Mouse (Mus musculus) midbrain, embryonic 15.5 days (tissue): ENCODE data around the gene Qrfpr. TPM values are rescaled to one million over a fixed set of nuclear protein-coding genes. Genes with fewer than 3 reads are reported as not detected.
A peak's percentile ranks its signal among the peaks of the same experiment; 100 is the strongest.

Source experiments
- ATAC-seq: fragments of 200-750 bp; cut with Nextera tagmentation; replicated peaks from 2 replicates; pipeline ENCODE4 v1.8.0; 2017; ENCODE audit warnings: moderate TSS enrichment
- H3K27ac ChIP-seq: fragments of 300-500 bp; sonication (generic); 2 replicates; pipeline ENCODE4 v1.5.1; 2015; ENCODE audit warnings: mild to moderate bottlenecking, inconsistent platforms
- H3K27me3 ChIP-seq: fragments of 300-500 bp; sonication (generic); replicated peaks from 2 replicates; pipeline ENCODE4 v1.6.1; 2015; ENCODE audit warnings: inconsistent platforms
- H3K36me3 ChIP-seq: fragments of 300-500 bp; sonication (generic); replicated peaks from 2 replicates; pipeline ENCODE4 v1.6.1; 2015; ENCODE audit warnings: inconsistent platforms
- H3K4me1 ChIP-seq: fragments of 300-500 bp; sonication (generic); 2 replicates; pipeline ENCODE4 v1.6.1; 2015; ENCODE audit warnings: inconsistent platforms
- H3K4me2 ChIP-seq: fragments of 300-500 bp; sonication (generic); 2 replicates; pipeline ENCODE4 v1.6.1; 2015; ENCODE audit warnings: inconsistent platforms, mild to moderate bottlenecking, moderate library complexity
- H3K4me3 ChIP-seq: fragments of 300-500 bp; sonication (generic); 2 replicates; pipeline ENCODE4 v1.5.1; 2015; ENCODE audit warnings: mild to moderate bottlenecking, inconsistent platforms
- H3K9ac ChIP-seq: fragments of 300-500 bp; sonication (generic); 2 replicates; pipeline ENCODE4 v1.6.1; 2015; ENCODE audit warnings: mild to moderate bottlenecking, inconsistent platforms
- H3K9me3 ChIP-seq: fragments of 300-500 bp; sonication (generic); 2 replicates; pipeline ENCODE4 v1.6.1; 2016; ENCODE audit warnings: inconsistent platforms
- WGBS: fragments of 180-500 bp; shearing (Covaris S2); methylation state at CpG from one replicate; pipeline ENCODE4 v1.1.7; 2015; ENCODE audit warnings: mixed read lengths; 5-methylcytosine and 5-hydroxymethylcytosine counted together
- polyA plus RNA-seq: library from polyadenylated mRNA; unstranded; fragments of >200 nt; fragmentation: Nextera tagmentation; extraction: Ambion mirVana; gene quantifications from 2 replicates; pipeline ENCODE4 v1.2.1, GENCODE M21; 2015

Qrfpr gene
- polyA plus RNA-seq, 1 experiment from 2014 or later = 1.7 TPM

DNA sequence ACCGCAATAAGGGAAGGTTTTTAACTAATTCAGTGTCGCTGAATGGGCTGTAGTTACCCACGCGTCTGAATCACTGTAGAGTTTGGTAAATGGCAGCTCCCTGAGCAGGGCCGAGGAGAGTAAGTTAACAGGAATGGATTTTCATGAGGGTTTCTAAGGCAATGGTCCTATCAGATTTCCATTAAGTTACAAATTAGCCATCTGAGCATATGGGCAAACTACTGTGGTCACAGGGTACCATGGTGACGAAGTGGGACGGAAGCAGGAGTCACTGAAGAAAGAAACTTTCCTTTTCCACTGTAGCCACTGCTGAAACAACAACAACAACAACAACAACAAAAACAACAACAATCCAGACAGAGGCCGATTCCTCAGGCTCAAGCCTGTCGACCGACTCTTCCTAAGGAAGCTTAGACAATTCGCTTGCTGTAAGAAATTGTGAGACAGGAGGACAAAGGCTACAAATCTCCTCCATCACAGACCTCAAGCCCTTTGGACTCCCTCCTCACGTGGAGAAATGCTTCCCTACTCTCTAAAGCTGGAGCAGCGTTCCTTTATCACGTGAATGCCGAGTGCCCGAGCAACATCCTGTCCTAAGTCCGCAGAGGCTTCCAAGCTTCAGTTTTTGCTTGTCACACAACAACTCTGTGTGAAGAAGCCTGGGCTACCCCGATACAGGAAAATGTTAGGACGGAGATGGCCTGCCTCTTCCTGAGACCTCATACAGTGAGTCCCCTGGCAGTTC, 14.4 kb downstream of the Qrfpr start:
- Histone ChIP-seq H3K4me3 (no peak overlapping the region), H3K27me3 (no peaks in the 10 kb centered on the region), H3K4me2 (no peak overlapping the region), H3K36me3 (no peaks in the 10 kb centered on the region), H3K9ac (no peak overlapping the region), H3K9me3 (no peaks in the 10 kb centered on the region), H3K27ac (no peak overlapping the region), H3K4me1 (no peaks in the 10 kb centered on the region)
- 73% methylated on average over 19 of the region's 19 CpGs for WGBS
- ATAC-seq = no peak

DNA sequence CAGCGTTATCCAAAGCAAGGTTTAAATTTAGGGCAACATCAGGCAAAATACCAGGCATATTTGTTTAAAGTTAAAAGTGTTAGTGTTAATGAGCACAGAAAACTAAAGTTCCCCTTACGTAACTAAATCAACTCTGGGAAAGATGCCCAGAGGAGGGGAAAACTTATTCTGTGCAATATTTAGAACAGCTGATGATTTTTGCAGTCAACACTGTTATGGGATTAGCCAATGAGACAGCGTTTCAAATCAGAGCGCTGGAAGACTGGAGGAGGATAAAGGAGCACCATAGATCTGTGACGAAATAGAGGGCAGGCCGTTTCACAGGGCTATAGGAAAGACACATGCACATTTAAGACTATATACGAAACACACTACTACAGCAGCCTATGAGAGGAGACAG, 19.2 kb downstream of the Qrfpr start:
- Histone ChIP-seq H3K4me2 (no peak overlapping the region), H3K9ac (no peak overlapping the region), H3K27me3 (no peaks in the 10 kb centered on the region), H3K4me3 (no peak overlapping the region), H3K36me3 (no peaks in the 10 kb centered on the region), H3K4me1 (no peaks in the 10 kb centered on the region), H3K9me3 (no peaks in the 10 kb centered on the region), H3K27ac (no peak overlapping the region)
- 76% methylated on average over 7 of the region's 7 CpGs for WGBS
- ATAC-seq = no peak

DNA sequence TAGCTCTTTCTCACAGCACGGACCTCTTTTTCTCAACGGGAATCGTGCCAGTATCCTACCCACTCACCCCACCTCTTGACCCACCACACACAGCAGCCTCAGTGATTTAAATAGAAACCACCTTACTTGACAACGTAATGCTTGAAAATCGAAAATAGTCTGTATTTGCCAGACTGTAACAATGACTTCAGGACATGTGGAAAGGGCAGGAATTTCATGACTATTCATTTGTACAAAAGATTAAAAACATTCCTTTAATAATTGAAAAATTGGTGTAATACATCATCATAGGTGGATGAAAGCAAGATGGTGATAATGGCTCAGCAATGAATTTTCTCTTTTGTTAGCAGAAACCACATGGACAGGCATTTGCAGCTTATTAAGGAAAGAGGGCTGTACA, 21.0 kb downstream of the Qrfpr start:
- Histone ChIP-seq H3K9me3 (no peaks in the 10 kb centered on the region), H3K27me3 (no peaks in the 10 kb centered on the region), H3K36me3 (no peaks in the 10 kb centered on the region), H3K4me3 (no peak overlapping the region), H3K4me1 (no peaks in the 10 kb centered on the region), H3K9ac (no peak overlapping the region), H3K4me2 (no peak overlapping the region), H3K27ac (no peak overlapping the region)
- no peak for ATAC-seq
- 56% methylated on average over 5 of the region's 5 CpGs for WGBS

DNA sequence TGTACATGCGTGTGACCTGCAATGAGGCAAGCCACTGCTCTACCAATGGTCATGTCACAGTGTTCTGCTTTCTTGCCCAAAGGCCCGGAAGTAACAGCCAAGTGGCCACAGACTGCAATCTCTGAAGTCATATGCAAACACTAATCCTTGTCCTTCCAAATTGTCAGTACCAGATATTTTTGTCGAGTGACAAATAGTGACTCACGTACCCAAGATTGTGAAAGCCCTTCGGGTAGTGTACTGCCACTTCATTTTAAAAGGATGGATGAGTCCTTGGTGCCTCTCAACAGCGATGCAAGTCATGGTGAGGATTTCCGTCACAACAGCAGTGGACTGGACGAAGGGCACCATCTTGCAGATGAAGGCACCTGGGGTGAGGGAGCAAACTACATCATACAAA, 32.9 kb downstream of the Qrfpr start:
- 93% methylated on average over 8 of the region's 8 CpGs for WGBS
- Histone ChIP-seq H3K27ac (no peak overlapping the region), H3K4me2 (no peak overlapping the region), H3K36me3 (no peaks in the 10 kb centered on the region), H3K4me3 (no peak overlapping the region), H3K4me1 (no peaks in the 10 kb centered on the region), H3K9ac (no peak overlapping the region), H3K27me3 (no peaks in the 10 kb centered on the region), H3K9me3 (no peaks in the 10 kb centered on the region)
- ATAC-seq = no peak

DNA sequence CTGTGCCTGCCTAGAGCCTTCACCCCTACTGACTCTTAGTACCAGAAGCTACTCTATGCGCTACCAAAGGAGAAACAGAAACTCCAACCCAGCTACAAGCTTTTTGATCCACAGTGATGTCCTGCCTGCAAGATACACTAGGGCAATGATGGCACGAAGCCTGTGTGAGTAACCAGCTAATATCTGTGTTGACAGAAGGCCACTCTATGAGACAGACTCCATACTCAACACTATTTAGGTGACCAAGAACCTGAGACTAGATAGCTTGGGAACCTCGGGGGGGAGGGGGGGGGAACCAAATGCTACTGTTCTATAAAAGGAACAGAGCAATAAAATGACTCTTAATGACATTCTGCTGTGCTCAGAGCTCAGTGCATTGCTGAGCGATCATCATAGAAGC, 35.6 kb downstream of the Qrfpr start:
- Histone ChIP-seq H3K27me3 (no peaks in the 10 kb centered on the region), H3K4me3 (no peak overlapping the region), H3K4me2 (no peak overlapping the region), H3K9ac (no peak overlapping the region), H3K36me3 (no peaks in the 10 kb centered on the region), H3K9me3 (no peaks in the 10 kb centered on the region), H3K27ac (no peak overlapping the region), H3K4me1 (no peaks in the 10 kb centered on the region)
- 87% methylated on average over 4 of the region's 4 CpGs for WGBS
- ATAC-seq = no peak

DNA sequence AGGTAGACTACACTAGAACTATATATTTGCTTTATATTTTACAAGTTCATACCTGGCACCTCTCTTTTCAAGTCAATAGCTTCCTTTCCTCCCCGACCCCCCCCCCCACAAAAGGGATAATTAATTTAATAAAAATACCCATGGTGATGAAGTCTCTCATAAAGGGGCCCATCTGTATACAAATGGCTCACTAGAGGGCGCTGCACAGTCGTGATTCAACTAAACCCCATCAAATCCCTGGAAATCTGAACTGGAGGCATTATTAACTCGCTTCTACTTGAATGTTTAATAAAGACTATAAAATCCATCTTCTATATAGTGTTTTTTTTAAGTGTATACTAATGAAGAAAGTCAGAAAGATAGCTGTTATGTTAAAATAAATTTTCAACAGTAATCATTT, 40.6 kb downstream of the Qrfpr start:
- ATAC-seq = no peak

DNA sequence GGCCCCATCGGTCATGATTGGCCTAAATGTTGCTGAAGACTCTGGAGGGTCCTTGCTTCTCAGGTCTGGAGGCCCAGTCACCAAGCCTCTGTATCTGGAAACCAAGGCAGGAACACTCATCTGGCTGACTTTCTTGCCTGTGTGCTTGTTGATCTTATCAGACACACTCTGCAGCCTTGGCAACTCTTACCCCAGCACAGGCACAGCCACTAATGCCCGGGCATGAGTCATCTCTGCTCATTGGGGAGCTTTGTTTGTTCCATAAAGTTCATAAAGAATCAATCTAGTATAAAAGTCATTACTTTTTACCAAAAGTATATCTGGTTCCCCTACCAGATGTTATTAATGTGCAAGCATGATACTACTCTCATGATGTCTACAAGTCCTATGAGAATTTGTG, 48.4 kb downstream of the Qrfpr start:
- Histone ChIP-seq H3K9me3 (no peaks in the 10 kb centered on the region), H3K4me2 (no peak overlapping the region), H3K9ac (no peak overlapping the region), H3K27ac (no peak overlapping the region), H3K4me1 (no peaks in the 10 kb centered on the region), H3K4me3 (no peak overlapping the region), H3K36me3 (peaks cover 7% of the 10 kb centered on the region; the same call in 1 of the 2 replicates), H3K27me3 (no peaks in the 10 kb centered on the region)
- 98% methylated on average over 2 of the region's 2 CpGs for WGBS
- ATAC-seq = no peak

More for the DNA sequence above, 40.6 kb downstream of the Qrfpr start:
- Histone ChIP-seq H3K27ac (no peak overlapping the region), H3K4me3 (no peak overlapping the region), H3K9ac (no peak overlapping the region), H3K27me3 (no peaks in the 10 kb centered on the region), H3K4me1 (no peaks in the 10 kb centered on the region), H3K9me3 (no peaks in the 10 kb centered on the region), H3K4me2 (no peak overlapping the region), H3K36me3 (no peaks in the 10 kb centered on the region)
- 5% methylated on average over 4 of the region's 4 CpGs for WGBS

DNA sequence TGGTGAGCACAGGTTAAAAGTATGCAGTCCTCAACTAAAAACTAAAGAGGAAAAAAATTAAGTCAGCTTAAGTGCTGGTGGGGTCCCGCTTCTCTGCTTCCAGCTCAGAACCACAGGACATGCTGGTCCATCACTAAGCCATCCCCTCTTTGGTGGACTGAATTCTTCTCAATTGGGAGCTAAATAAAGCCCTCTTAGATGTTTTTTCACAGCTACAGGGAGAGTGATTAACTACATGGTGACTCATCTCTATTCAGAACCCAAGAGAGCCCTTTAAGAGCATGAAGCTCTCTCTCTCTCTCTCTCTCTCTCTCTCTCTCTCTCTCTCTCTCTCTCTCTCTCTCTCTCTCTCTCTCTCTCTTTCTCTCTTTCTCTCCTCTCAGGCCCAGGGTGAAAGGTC, 50.8 kb downstream of the Qrfpr start:
- H3K9ac ChIP-seq = no peak overlapping the region
- no peak for ATAC-seq
- H3K4me3 ChIP-seq = no peak overlapping the region
- no peak overlapping the region for H3K27ac ChIP-seq
- 97% methylated on average over 1 of the region's 1 CpGs for WGBS
- no peaks in the 10 kb centered on the region for H3K4me1 ChIP-seq
- H3K4me2 ChIP-seq = no peak overlapping the region
- peaks cover 23% of the 10 kb centered on the region for H3K36me3 ChIP-seq
- no peaks in the 10 kb centered on the region for H3K27me3 ChIP-seq
- H3K9me3 ChIP-seq = no peaks in the 10 kb centered on the region

DNA sequence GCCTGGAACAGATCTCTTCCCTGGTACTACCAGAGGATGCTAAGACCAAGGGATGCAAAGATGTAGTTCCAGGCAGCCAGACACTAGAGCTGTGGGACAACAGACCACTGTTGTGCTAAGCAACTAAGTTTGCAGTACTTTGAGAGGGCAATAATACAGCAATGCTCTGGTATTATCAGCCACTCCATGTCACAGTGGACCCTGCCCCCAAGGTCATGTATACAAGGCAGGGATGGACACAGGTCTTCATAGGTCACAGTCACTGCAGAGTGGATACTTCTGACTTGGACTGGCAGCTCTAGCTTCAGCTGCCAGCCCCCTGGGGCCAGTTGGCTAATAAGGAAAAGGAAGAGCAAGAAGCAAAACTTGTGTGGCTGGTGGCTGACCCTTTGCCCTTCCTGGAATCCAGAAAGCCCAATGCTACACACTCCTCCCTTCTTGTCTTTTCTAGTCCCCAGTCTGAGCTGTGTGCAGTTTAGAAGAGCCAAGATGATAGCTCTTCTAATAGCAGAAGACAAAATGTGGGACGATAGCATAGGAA, 51.4 kb downstream of the Qrfpr start:
- Histone ChIP-seq H3K9me3 (no peaks in the 10 kb centered on the region), H3K27me3 (no peaks in the 10 kb centered on the region), H3K4me2 (no peak overlapping the region), H3K36me3 (peaks cover 28% of the 10 kb centered on the region), H3K4me3 (no peak overlapping the region), H3K27ac (no peak overlapping the region), H3K9ac (no peak overlapping the region), H3K4me1 (no peaks in the 10 kb centered on the region)
- no peak for ATAC-seq
- 95% methylated on average over 1 of the region's 1 CpGs for WGBS

DNA sequence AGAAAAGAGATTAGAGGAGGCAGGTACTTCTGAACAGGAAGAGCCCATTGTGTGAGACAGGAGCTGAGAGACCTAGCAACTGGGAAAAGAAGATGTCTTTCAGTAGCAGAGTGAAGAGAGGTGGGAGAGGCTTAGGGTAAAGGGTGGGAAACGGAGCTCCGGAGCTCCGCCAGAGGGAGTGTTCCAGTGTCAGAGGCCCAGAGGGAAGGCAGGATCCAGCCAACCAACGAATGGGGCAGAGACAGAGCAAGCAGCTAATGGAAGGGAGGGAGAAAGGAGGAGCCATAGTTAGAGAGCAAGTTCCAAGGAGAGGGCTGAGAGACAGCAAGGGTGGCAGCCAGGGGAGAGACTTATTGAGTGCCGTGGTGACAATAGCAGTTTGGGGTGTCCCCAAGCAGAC, 66.8 kb downstream of the Qrfpr start:
- WGBS = 18% methylated on average over 5 of the region's 5 CpGs
- Histone ChIP-seq H3K4me3 (no peak overlapping the region), H3K4me1 (peaks cover 26% of the 10 kb centered on the region), H3K27ac (no peak overlapping the region), H3K9me3 (no peaks in the 10 kb centered on the region), H3K27me3 (no peaks in the 10 kb centered on the region), H3K4me2 (no peak overlapping the region), H3K9ac (no peak overlapping the region), H3K36me3 (peaks cover 8% of the 10 kb centered on the region; the same call in 1 of the 2 replicates)
- ATAC-seq = no peak

DNA sequence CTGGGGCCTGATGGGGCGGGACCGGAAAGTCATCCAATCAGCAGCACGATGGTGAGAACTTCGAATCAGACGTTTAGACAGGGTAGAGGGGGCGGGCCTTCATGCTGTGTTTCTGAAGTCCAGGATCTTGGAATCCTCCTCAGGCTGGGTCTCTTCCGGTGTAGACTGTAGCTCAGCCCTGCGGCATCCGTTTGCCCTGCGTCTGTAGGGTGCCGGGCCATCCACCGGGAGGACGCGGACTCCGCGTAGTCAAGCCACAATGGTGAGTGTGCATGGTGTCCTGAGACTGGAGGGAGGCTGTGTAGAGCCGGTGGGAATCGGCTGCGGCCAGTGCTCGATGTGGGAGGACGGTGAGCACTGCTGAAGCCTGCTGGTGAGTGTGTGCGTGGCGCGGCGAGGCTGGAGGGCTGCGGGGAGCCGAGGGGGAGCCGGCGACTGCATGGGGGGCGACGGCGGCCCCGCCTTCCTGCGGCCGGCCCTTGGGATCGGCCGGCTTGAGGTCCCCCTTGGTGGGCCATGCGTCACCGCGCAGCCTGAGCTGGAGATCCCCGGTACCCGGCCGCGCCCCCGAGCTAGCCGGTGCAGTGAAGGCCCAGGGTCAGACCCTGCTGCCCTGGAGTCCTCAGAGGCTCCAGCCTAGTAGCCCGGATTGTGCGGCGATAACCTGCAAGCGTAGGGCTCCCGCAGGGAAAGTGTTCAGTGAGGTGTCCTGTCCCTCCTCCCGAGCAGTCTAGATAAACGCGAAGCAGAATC, 71.0 kb downstream of the Qrfpr start, which contains the start of gene D3Ertd254e:
TSS of gene D3Ertd254e (plus strand) at position 84 of the 753 bp plus-strand sequence.
- peak within 1 kb of the TSS; percentile 91 for H3K27ac ChIP-seq
- no peaks in the 10 kb centered on the region for H3K9me3 ChIP-seq
- H3K27me3 ChIP-seq = no peaks in the 10 kb centered on the region
- no peaks in the 10 kb centered on the region for H3K36me3 ChIP-seq
- ATAC-seq = peak; percentile 100
- WGBS = under 1% methylated on average over 50 of the region's 54 CpGs
- peak within 1 kb of the TSS; percentile 92 for H3K9ac ChIP-seq
- peaks cover 26% of the 10 kb centered on the region for H3K4me1 ChIP-seq
- H3K4me2 ChIP-seq = peak within 1 kb of the TSS; percentile 62
- H3K4me3 ChIP-seq = peak within 1 kb of the TSS; percentile 83

DNA sequence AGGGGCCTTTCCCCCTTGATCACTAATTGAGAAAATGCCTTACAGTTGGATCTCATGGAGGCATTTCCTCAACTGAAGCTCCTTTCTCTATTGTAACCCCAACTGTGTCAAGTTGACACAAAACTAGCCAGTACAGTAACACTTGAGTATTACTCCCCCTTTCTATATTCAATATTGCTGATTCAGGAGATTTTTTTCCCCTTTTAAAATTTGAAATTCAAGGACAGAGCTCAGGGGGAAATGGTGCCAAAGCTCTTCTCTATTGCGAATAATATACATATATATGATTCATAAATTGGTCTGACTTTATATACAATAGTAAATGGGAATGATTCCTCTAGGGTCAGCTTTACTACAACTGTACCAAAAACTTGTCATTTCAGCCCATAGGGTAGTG, 71.6 kb downstream of the Qrfpr start:
- Histone ChIP-seq H3K9ac (no peak overlapping the region), H3K9me3 (no peaks in the 10 kb centered on the region), H3K4me1 (peaks cover 25% of the 10 kb centered on the region), H3K27me3 (no peaks in the 10 kb centered on the region), H3K4me2 (peak overlapping the region; percentile 62), H3K27ac (peak overlapping the region; percentile 91; the same call in 1 of the 2 replicates), H3K36me3 (no peaks in the 10 kb centered on the region), H3K4me3 (peak overlapping the region; percentile 83)
- ATAC-seq = no peak
- 10% methylated on average over 1 of the region's 1 CpGs for WGBS
